Mouse (Mus musculus): Measurements from ENCODE around the gene Eml6. TPM values are rescaled to one million over a fixed set of nuclear protein-coding genes. Genes with fewer than 3 reads are reported as not detected.
"Not testable (repeated sequence)": the region's sequence is repeated elsewhere in the genome, so short reads cannot be mapped to it uniquely, and the experiment has no call there.

Eml6 gene
- total and polyA plus RNA-seq, 2 experiments from 2014 or later: 2.7 to 24.2 TPM

GRCm38 (mm10) chr11:29861040-29861439 is 164.8 kb downstream of the Eml6 start:
- WGBS: 67% methylated on average over 2 of the region's 2 CpGs
- H3K36me3 ChIP-seq (ENCODE audit: insufficient read depth): no peaks in the 10 kb centered on the region
- no peak overlapping the region for H3K4me3 ChIP-seq (ENCODE audit: low read depth, low read length)
- no peak overlapping the region for H3K4me2 ChIP-seq (ENCODE audit: low read depth)
- no peak overlapping the region for H3K27ac ChIP-seq (ENCODE audit: low read depth, low read length)
- no peak for DNase-seq
- ATAC-seq: peak; percentile 54; the same call in 1 of the 2 replicates
- no peak overlapping the region for H3K9ac ChIP-seq
- peaks cover 5% of the 10 kb centered on the region; the same call in 1 of the 2 replicates for H3K4me1 ChIP-seq (ENCODE audit: insufficient read depth)
- no peak for TF ChIP-seq CTCF (IDR thresholded peaks at IDR 0.05; ENCODE audit: low read depth)
- no peaks in the 10 kb centered on the region for H3K27me3 ChIP-seq (ENCODE audit: insufficient read depth, low read length)
- H3K9me3 ChIP-seq (ENCODE audit: low read length): no peaks in the 10 kb centered on the region

- Histone ChIP-seq H3K36me3 (ENCODE audit: insufficient read depth) (no peaks in the 10 kb centered on the region), H3K9me3 (ENCODE audit: low read length) (no peaks in the 10 kb centered on the region), H3K4me2 (ENCODE audit: low read depth) (no peak overlapping the region), H3K27ac (ENCODE audit: low read depth, low read length) (no peak overlapping the region), H3K9ac (no peak overlapping the region), H3K27me3 (ENCODE audit: insufficient read depth, low read length) (no peaks in the 10 kb centered on the region), H3K4me3 (ENCODE audit: low read depth, low read length) (no peak overlapping the region), H3K4me1 (ENCODE audit: insufficient read depth) (no peaks in the 10 kb centered on the region)
- no peak for TF ChIP-seq CTCF (IDR thresholded peaks at IDR 0.05; ENCODE audit: low read depth)
- DNase-seq: peak; percentile 40
- 74% methylated on average over 3 of the region's 3 CpGs for WGBS
- ATAC-seq: peak; percentile 79
These were observed 185.1 kb downstream of the Eml6 start for GRCm38 (mm10) chr11:29840606-29841227.

DNA sequence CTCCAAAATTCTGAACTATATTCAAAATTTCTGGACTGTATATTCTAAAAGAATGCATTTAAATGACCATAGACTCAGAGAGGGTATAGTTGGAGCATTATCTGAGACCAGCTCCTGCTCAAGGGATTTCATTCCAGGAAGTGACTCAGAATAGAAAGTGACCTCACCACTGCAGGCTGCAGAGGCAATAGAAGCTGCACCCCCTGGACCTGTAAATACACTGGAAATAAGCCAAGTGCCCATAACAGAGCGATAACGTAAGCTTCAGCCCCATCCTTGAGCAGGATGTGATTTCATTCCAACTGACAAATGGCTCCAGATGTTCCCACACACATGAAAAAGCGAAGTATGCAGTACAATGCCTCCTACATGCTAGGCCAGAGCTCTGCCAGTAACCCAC is 186.1 kb downstream of the Eml6 start:
- H3K36me3 ChIP-seq (ENCODE audit: insufficient read depth): no peaks in the 10 kb centered on the region
- 55% methylated on average over 3 of the region's 3 CpGs for WGBS
- H3K4me2 ChIP-seq (ENCODE audit: low read depth): no peak overlapping the region
- no peak overlapping the region for H3K9ac ChIP-seq
- no peak overlapping the region for H3K4me3 ChIP-seq (ENCODE audit: low read depth, low read length)
- TF ChIP-seq CTCF (IDR thresholded peaks at IDR 0.05; ENCODE audit: low read depth): no peak
- no peak overlapping the region for H3K27ac ChIP-seq (ENCODE audit: low read depth, low read length)
- no peaks in the 10 kb centered on the region for H3K27me3 ChIP-seq (ENCODE audit: insufficient read depth, low read length)
- no peaks in the 10 kb centered on the region for H3K4me1 ChIP-seq (ENCODE audit: insufficient read depth)
- no peaks in the 10 kb centered on the region for H3K9me3 ChIP-seq (ENCODE audit: low read length)
- DNase-seq (no peak), ATAC-seq (no peak; the same call in 1 of the 2 replicates)

GRCm38 (mm10) chr11:29837066-29837465 is 188.8 kb downstream of the Eml6 start:
- Histone ChIP-seq H3K27ac (ENCODE audit: low read depth, low read length) (no peak overlapping the region), H3K9me3 (ENCODE audit: low read length) (no peaks in the 10 kb centered on the region), H3K36me3 (ENCODE audit: insufficient read depth) (no peaks in the 10 kb centered on the region), H3K9ac (no peak overlapping the region), H3K4me3 (ENCODE audit: low read depth, low read length) (no peak overlapping the region), H3K4me1 (ENCODE audit: insufficient read depth) (no peaks in the 10 kb centered on the region), H3K27me3 (ENCODE audit: insufficient read depth, low read length) (no peaks in the 10 kb centered on the region), H3K4me2 (ENCODE audit: low read depth) (no peak overlapping the region)
- no peak for TF ChIP-seq CTCF (IDR thresholded peaks at IDR 0.05; ENCODE audit: low read depth)
- ATAC-seq (no peak), DNase-seq (no peak)

DNA sequence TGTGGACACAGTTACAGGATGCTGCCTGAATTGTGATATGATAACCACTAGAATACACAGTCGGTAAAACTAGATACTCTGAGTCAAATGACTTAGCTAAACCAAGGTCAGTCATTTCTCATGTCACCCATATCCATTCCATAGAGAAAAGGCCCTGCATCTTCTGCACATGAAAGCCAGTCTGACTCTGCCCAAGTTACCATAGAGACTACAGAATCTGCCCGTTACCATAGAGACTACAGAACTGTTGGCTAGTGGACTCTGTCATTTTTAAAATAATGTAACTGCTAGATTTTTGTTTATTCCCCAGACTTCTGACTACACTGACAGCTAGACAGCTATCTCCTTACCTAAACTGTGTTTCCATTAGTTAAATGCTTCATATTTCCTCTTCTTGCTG is 198.1 kb downstream of the Eml6 start:
- Histone ChIP-seq H3K4me1 (ENCODE audit: insufficient read depth) (peaks cover 6% of the 10 kb centered on the region; the same call in 1 of the 2 replicates), H3K27ac (ENCODE audit: low read depth, low read length) (no peak overlapping the region), H3K27me3 (ENCODE audit: insufficient read depth, low read length) (no peaks in the 10 kb centered on the region), H3K36me3 (ENCODE audit: insufficient read depth) (0 out of 2 replicates have a peak, but pooled peaks cover 3% of the 10 kb centered on the region), H3K4me3 (ENCODE audit: low read depth, low read length) (no peak overlapping the region), H3K9me3 (ENCODE audit: low read length) (no peaks in the 10 kb centered on the region), H3K4me2 (ENCODE audit: low read depth) (no peak overlapping the region), H3K9ac (no peak overlapping the region)
- ATAC-seq (peak; percentile 75), DNase-seq (peak; percentile 51)
- TF ChIP-seq CTCF (IDR thresholded peaks at IDR 0.05; ENCODE audit: low read depth): no peak
- 77% methylated on average over 2 of the region's 2 CpGs for WGBS

DNA sequence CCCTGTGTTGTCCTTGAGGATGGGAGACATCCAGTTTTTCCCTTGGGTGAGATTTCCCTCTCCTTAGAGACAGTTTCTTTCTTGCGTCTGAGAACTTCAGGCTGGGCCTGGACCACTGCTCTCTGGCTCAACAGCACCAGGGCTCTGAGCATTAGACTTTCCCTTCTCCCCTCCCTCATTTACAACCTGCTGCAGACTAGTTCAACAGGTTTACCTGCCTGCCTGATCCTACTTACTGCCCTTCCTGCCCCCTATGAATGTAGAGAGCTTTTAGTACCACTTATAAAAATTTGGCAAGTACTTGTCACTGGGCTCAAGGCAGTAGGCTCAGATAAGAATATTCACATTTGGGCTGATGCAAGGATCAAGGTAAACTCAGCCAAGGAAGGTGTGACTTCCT is 199.8 kb downstream of the Eml6 start:
- DNase-seq (no peak), ATAC-seq (no peak)
- no peak for TF ChIP-seq CTCF (IDR thresholded peaks at IDR 0.05; ENCODE audit: low read depth)
- H3K9ac ChIP-seq: no peak overlapping the region
- no peaks in the 10 kb centered on the region for H3K9me3 ChIP-seq (ENCODE audit: low read length)
- H3K27me3 ChIP-seq (ENCODE audit: insufficient read depth, low read length): no peaks in the 10 kb centered on the region
- H3K4me2 ChIP-seq (ENCODE audit: low read depth): no peak overlapping the region
- 0 out of 2 replicates have a peak, but pooled peaks cover 3% of the 10 kb centered on the region for H3K36me3 ChIP-seq (ENCODE audit: insufficient read depth)
- no peak overlapping the region for H3K4me3 ChIP-seq (ENCODE audit: low read depth, low read length)
- WGBS: 88% methylated on average over 1 of the region's 1 CpGs
- no peak overlapping the region for H3K27ac ChIP-seq (ENCODE audit: low read depth, low read length)
- peaks cover 6% of the 10 kb centered on the region; the same call in 1 of the 2 replicates for H3K4me1 ChIP-seq (ENCODE audit: insufficient read depth)

DNA sequence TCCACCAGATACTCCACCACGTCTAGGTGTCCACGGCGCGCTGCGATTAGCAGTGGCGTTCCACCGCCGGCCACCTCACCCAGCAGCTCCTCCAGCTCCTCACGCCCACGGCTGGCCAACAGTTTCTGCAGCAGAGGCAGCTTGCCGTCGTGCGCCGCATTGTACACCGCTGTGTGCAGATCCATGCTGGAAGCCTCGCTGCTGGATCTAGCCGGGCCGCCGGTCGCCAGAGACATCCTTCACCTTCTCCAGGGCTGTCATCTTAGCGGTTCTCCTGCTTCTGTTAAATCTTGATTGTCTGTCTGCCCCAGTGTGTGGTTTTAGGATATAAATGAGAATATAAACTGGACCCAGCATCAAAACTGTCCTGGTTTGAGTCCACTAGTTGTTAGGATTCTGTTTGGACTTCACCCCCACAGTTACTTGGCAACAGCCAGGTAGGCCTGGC is 200.5 kb downstream of the Eml6 start, which contains the start of gene 4931440F15Rik:
4931440F15Rik (minus strand) TSS at position 398 of the 448 bp plus-strand sequence.
- H3K36me3 ChIP-seq (ENCODE audit: insufficient read depth); H3K27me3 ChIP-seq (ENCODE audit: insufficient read depth, low read length); H3K4me1 ChIP-seq (ENCODE audit: insufficient read depth); H3K9ac ChIP-seq; H3K27ac ChIP-seq (ENCODE audit: low read depth, low read length); ATAC-seq; H3K9me3 ChIP-seq (ENCODE audit: low read length); H3K4me3 ChIP-seq (ENCODE audit: low read depth, low read length); DNase-seq: not testable (repeated sequence)
- WGBS: 53% methylated on average over 21 of the region's 21 CpGs
- H3K4me2 ChIP-seq (ENCODE audit: low read depth): peak within 1 kb of the TSS; percentile 19

DNA sequence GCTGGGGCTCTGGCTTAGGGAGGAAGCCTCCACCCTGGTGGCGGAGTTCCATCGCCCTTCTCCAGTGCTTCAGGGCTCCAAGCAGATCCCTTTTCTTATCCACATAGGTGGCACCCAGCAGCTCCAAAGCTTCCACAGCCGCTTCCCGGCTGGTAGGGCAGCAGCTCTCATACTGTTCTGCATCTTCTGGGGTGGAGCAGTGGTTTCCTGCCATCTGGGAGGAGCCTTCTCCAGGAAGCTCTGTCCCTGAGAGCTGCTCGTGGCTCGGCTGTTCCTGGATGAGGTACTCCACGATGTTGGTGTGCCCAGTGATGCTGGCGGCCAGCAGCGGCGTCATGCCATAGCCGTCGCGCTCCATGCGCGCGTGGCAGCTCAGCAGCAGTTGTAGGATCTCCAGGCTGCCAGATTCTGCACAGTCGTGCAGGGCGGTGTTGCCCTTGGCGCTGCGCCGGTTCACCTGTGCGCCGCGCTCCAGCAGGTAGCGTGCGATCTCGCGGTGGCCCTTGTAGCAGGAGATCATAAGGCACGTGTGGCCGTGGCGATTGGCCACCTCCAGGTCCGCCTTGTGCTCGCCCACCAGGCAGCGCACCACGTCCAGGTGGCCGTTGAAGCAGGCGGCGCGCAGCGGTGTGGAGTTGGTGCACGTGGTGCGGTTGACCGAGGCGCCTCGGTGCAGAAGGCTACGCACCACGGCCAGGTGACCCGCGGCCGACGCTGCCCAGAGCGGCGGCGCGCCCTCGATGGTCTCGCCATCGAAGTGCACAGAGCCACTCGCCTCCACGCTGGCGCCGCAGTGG is 201.2 kb downstream of the Eml6 start:
- peak overlapping the region; percentile 19 for H3K4me2 ChIP-seq (ENCODE audit: low read depth)
- DNase-seq (peak; percentile 30), ATAC-seq (peak; percentile 64)
- H3K9me3 ChIP-seq (ENCODE audit: low read length); H3K27me3 ChIP-seq (ENCODE audit: insufficient read depth, low read length); H3K9ac ChIP-seq; H3K27ac ChIP-seq (ENCODE audit: low read depth, low read length); H3K4me3 ChIP-seq (ENCODE audit: low read depth, low read length); H3K36me3 ChIP-seq (ENCODE audit: insufficient read depth); H3K4me1 ChIP-seq (ENCODE audit: insufficient read depth): not testable (repeated sequence)
- 41% methylated on average over 48 of the region's 62 CpGs for WGBS

All from forebrain, postnatal 0 days (tissue).